Mouse (Mus musculus) limb, embryonic 14.5 days (tissue): ENCODE results near the gene Spock1. TPM values are rescaled to one million over a fixed set of nuclear protein-coding genes. Genes with fewer than 3 reads are reported as not detected.

Experiments
- ATAC-seq: fragments of 200-750 bp; cut with Nextera tagmentation; 2 replicates; pipeline ENCODE4 v1.8.0; 2017; ENCODE audit warnings: low read depth, moderate number of reproducible peaks, moderate TSS enrichment; ENCODE audit not compliant: low FRiP score
- DNase-seq: peaks from one replicate; pipeline ENCODE4 v3.0.0-alpha.2; 2015; ENCODE audit warnings: low spot score
- H3K27ac ChIP-seq: fragments of 300-500 bp; sonication (generic); replicated peaks from 2 replicates; pipeline ENCODE4 v1.5.1; 2014; ENCODE audit warnings: low read depth, mild to moderate bottlenecking, low read length, moderate library complexity, mixed read lengths
- H3K27me3 ChIP-seq: fragments of 300-500 bp; sonication (generic); 2 replicates; pipeline ENCODE4 v1.6.1; 2014; ENCODE audit warnings: low read length, mixed read lengths; ENCODE audit not compliant: control insufficient read depth, insufficient read depth
- H3K36me3 ChIP-seq: fragments of 300-500 bp; sonication (generic); 2 replicates; pipeline ENCODE4 v1.6.1; 2014; ENCODE audit warnings: mild to moderate bottlenecking, low read length, moderate library complexity, mixed read lengths; ENCODE audit not compliant: control insufficient read depth, insufficient read depth
- H3K4me1 ChIP-seq: fragments of 300-500 bp; sonication (generic); 2 replicates; pipeline ENCODE4 v1.6.1; 2014; ENCODE audit warnings: antibody characterized with exemption, low read length, mixed read lengths; ENCODE audit not compliant: control insufficient read depth, insufficient read depth
- H3K4me2 ChIP-seq: fragments of 300-500 bp; sonication (generic); replicated peaks from 2 replicates; pipeline ENCODE4 v1.6.1; 2014; ENCODE audit warnings: low read depth, mild to moderate bottlenecking, low read length, moderate library complexity; ENCODE audit not compliant: severe bottlenecking
- H3K4me3 ChIP-seq: fragments of 300-500 bp; sonication (generic); replicated peaks from 2 replicates; pipeline ENCODE4 v1.5.1; 2014; ENCODE audit warnings: low read length
- H3K9ac ChIP-seq: fragments of 300-500 bp; sonication (generic); 2 replicates; pipeline ENCODE4 v1.6.1; 2014; ENCODE audit warnings: mild to moderate bottlenecking, low read depth, low read length, moderate library complexity; ENCODE audit not compliant: severe bottlenecking
- H3K9me3 ChIP-seq: fragments of 300-500 bp; sonication (generic); 2 replicates; pipeline ENCODE4 v1.6.1; 2016; ENCODE audit warnings: low read length; ENCODE audit not compliant: control insufficient read depth
- POLR2A ChIP-seq: fragments of 200-500 bp; IDR thresholded peaks from 2 replicates; pipeline ENCODE4 v1.8.0; 2012; ENCODE audit warnings: inconsistent platforms, mild to moderate bottlenecking, moderate library complexity, borderline replicate concordance; ENCODE audit not compliant: insufficient read depth, insufficient read length; ENCODE audit errors: extremely low read depth
- WGBS: fragments of 180-500 bp; shearing (Covaris S2); extraction: QIAGEN DNeasy Blood & Tissue Kit; methylation state at CpG from one replicate; pipeline ENCODE4 v1.1.7; 2014; 5-methylcytosine and 5-hydroxymethylcytosine counted together
- polyA plus RNA-seq, 2 experiments: library from polyadenylated mRNA; depleted of rRNA in 1 of 2; stranded (reverse) in 1 of 2; unstranded in 1 of 2; fragments of >200 nt; fragmentation: Nextera tagmentation in 1 of 2; extraction: Ambion mirVana in 1 of 2; gene quantifications; 2 replicates each; pipeline versions ENCODE4 v1.2.1 to v1.2.3; 2012 to 2014

Spock1 gene
- polyA plus RNA-seq, 2 experiments, result 1.6 to 2.1 TPM

- no peak for TF ChIP-seq POLR2A
- WGBS, result 13% methylated on average over 5 of the region's 6 CpGs
- Histone ChIP-seq H3K36me3 (no peaks in the 10 kb centered on the region), H3K27ac (no peak overlapping the region), H3K4me2 (no peak overlapping the region), H3K27me3 (no peaks in the 10 kb centered on the region), H3K4me1 (peaks cover under 1% of the 10 kb centered on the region; the same call in 1 of the 2 replicates), H3K9ac (no peak overlapping the region), H3K4me3 (no peak overlapping the region), H3K9me3 (no peaks in the 10 kb centered on the region)
- DNase-seq, result no peak
- no peak for ATAC-seq
Observed at GRCm38 (mm10) chr13:57889050-57889449, 19.1 kb downstream of the Spock1 start.

- Histone ChIP-seq H3K9me3 (no peaks in the 10 kb centered on the region), H3K4me1 (no peaks in the 10 kb centered on the region), H3K4me2 (no peak overlapping the region), H3K27ac (no peak overlapping the region), H3K4me3 (no peak overlapping the region), H3K27me3 (no peaks in the 10 kb centered on the region), H3K9ac (no peak overlapping the region), H3K36me3 (no peaks in the 10 kb centered on the region)
- DNase-seq (no peak), ATAC-seq (no peak)
- WGBS, result 62% methylated on average over 4 of the region's 4 CpGs
- no peak for TF ChIP-seq POLR2A
Observed at GRCm38 (mm10) chr13:57879817-57880216, 28.3 kb downstream of the Spock1 start.

- WGBS, result 81% methylated on average over 11 of the region's 11 CpGs
- no peak for ATAC-seq
Observed at GRCm38 (mm10) chr13:57878797-57879196, 29.3 kb downstream of the Spock1 start.

GRCm38 (mm10) chr13:57877782-57878181 is 30.4 kb downstream of the Spock1 start:
- WGBS, result 60% methylated on average over 10 of the region's 10 CpGs
- Histone ChIP-seq H3K27me3 (no peaks in the 10 kb centered on the region), H3K4me2 (no peak overlapping the region), H3K27ac (no peak overlapping the region), H3K9ac (no peak overlapping the region), H3K4me3 (no peak overlapping the region), H3K36me3 (no peaks in the 10 kb centered on the region), H3K9me3 (no peaks in the 10 kb centered on the region), H3K4me1 (no peaks in the 10 kb centered on the region)
- no peak for DNase-seq
- TF ChIP-seq POLR2A, result no peak
- no peak for ATAC-seq

More at GRCm38 (mm10) chr13:57878797-57879196, 29.3 kb downstream of the Spock1 start:
- H3K9me3 ChIP-seq, result no peaks in the 10 kb centered on the region
- H3K36me3 ChIP-seq, result no peaks in the 10 kb centered on the region
- no peaks in the 10 kb centered on the region for H3K27me3 ChIP-seq
- H3K4me2 ChIP-seq, result no peak overlapping the region
- H3K27ac ChIP-seq, result no peak overlapping the region
- H3K4me1 ChIP-seq, result no peaks in the 10 kb centered on the region
- no peak for DNase-seq
- no peak overlapping the region for H3K4me3 ChIP-seq
- no peak for TF ChIP-seq POLR2A
- H3K9ac ChIP-seq, result no peak overlapping the region

- H3K36me3 ChIP-seq, result no peaks in the 10 kb centered on the region
- 87% methylated on average over 5 of the region's 5 CpGs for WGBS
- no peak for TF ChIP-seq POLR2A
- ATAC-seq (no peak), DNase-seq (no peak)
- H3K4me3 ChIP-seq, result no peak overlapping the region
- no peak overlapping the region for H3K27ac ChIP-seq
- H3K9ac ChIP-seq, result no peak overlapping the region
- H3K4me2 ChIP-seq, result no peak overlapping the region
- no peaks in the 10 kb centered on the region for H3K4me1 ChIP-seq
- no peaks in the 10 kb centered on the region for H3K27me3 ChIP-seq
- H3K9me3 ChIP-seq, result no peaks in the 10 kb centered on the region
Observed at GRCm38 (mm10) chr13:57876966-57877365, 31.2 kb downstream of the Spock1 start.

- no peak for DNase-seq
Observed at GRCm38 (mm10) chr13:57870058-57870457, 38.1 kb downstream of the Spock1 start.

More at GRCm38 (mm10) chr13:57870058-57870457, 38.1 kb downstream of the Spock1 start:
- Histone ChIP-seq H3K4me2 (no peak overlapping the region), H3K4me3 (no peak overlapping the region), H3K36me3 (no peaks in the 10 kb centered on the region), H3K4me1 (no peaks in the 10 kb centered on the region), H3K27ac (no peak overlapping the region), H3K9me3 (no peaks in the 10 kb centered on the region), H3K9ac (no peak overlapping the region), H3K27me3 (no peaks in the 10 kb centered on the region)
- no peak for ATAC-seq
- no peak for TF ChIP-seq POLR2A
- 73% methylated on average over 4 of the region's 4 CpGs for WGBS
